ENCODE assay signal across 9 mouse cellular contexts in the genomic region with DNA sequence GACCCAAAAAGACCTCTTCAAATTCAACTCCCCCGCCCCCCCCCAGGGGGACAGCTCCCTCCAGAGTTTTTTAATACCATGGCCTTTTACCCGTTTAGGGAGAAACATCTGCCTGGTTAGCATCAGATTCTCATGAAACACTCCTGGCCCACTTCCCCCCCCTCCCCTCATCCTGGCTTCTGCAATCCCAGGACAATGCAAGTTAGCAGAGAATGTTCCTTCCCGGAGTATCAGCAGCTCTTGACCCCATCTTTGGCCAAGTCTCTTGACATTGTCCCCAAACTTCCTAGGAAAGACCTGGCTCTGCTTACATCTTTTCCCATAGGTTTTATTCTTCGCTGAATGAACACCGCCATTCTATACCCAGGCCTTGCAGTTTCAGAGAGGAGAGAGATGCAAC. TPM values are rescaled to one million over a fixed set of nuclear protein-coding genes. Genes with fewer than 3 reads are reported as not detected.
DNase-seq lines count a peak whose midpoint lies in the region; ATAC-seq and TF ChIP-seq lines count a peak whose summit lies in the region.
"Had no signal": no experiment of that assay in that cellular context is flagged by ENCODE, and none has a peak within 500 bp of the region (broad histone marks: within the 10 kb centered on the region; RNA-seq: fewer than 3 reads in every experiment).

No protein-coding gene starts in this region.

- 47% methylated on average over 5 of the region's 5 CpGs for WGBS in forebrain, embryonic 14.5 days
- WGBS in liver, embryonic 13.5 days (ENCODE audit: insufficient replicate concordance): 47% methylated on average over 5 of the region's 5 CpGs

- H3K9ac ChIP-seq in forebrain, embryonic 14.5 days (ENCODE audit: low read length): peak overlapping the region; percentile 94
- peak overlapping the region; percentile 97 for H3K9ac ChIP-seq in liver, embryonic 13.5 days

- intact Hi-C loops in gastrocnemius, adult 2 months (cut with DNase I): no loop called here
- intact Hi-C loops in gastrocnemius, postnatal 14 days (cut with DNase I; ENCODE audit: low total_unique reads): no loop called here

- DNase-seq in gastrocnemius, adult 2 months: no peak
- DNase-seq in gastrocnemius, postnatal 14 days: no peak
- DNase-seq in 3T3-L1 (ENCODE audit: low read depth, low spot score): peak; percentile 14
- DNase-seq in forebrain, embryonic 14.5 days (ENCODE audit: low spot score): no peak
- DNase-seq in liver, embryonic 13.5 days: no peak
- no peak for DNase-seq in urinary bladder, adult 18-20 months (ENCODE audit: low spot score in 2 of 2)
- DNase-seq in ovary, adult 18-20 months (ENCODE audit: low spot score): no peak
- DNase-seq in urinary bladder, postnatal 10 days (ENCODE audit: low spot score): no peak

- H3K4me3 ChIP-seq in gastrocnemius, adult 2 months: peak overlapping the region; percentile 97
- H3K4me3 ChIP-seq in forebrain, embryonic 14.5 days (ENCODE audit: low read depth, low read length): peak overlapping the region; percentile 85
- peak overlapping the region; percentile 90 for H3K4me3 ChIP-seq in liver, embryonic 13.5 days (replicated peaks)

- peaks cover 10% of the 10 kb centered on the region for H3K4me1 ChIP-seq in forebrain, embryonic 14.5 days (ENCODE audit: control insufficient read depth, insufficient read depth, low read length)
- H3K4me1 ChIP-seq in liver, embryonic 13.5 days (replicated peaks): peaks cover 42% of the 10 kb centered on the region

- H3K4me2 ChIP-seq in forebrain, embryonic 14.5 days (ENCODE audit: low read length): peak overlapping the region; percentile 84
- H3K4me2 ChIP-seq in liver, embryonic 13.5 days: peak overlapping the region; percentile 72

- peak overlapping the region; percentile 98 for H3K27ac ChIP-seq in gastrocnemius, adult 2 months
- H3K27ac ChIP-seq in forebrain, embryonic 14.5 days (ENCODE audit: low read depth, low read length): peak overlapping the region; percentile 91; the same call in 1 of the 2 replicates
- peak overlapping the region; percentile 96 for H3K27ac ChIP-seq in liver, embryonic 13.5 days

- no peaks in the 10 kb centered on the region for H3K9me3 ChIP-seq in forebrain, embryonic 14.5 days (replicated peaks; ENCODE audit: control insufficient read depth, low read length)
- H3K9me3 ChIP-seq in liver, embryonic 13.5 days (replicated peaks): peaks cover 4% of the 10 kb centered on the region; the same call in 1 of the 2 replicates

- peaks cover 28% of the 10 kb centered on the region for H3K36me3 ChIP-seq in forebrain, embryonic 14.5 days (ENCODE audit: control insufficient read depth, insufficient read depth, low read length)
- peaks cover 60% of the 10 kb centered on the region for H3K36me3 ChIP-seq in liver, embryonic 13.5 days

- no peaks in the 10 kb centered on the region for H3K27me3 ChIP-seq in forebrain, embryonic 14.5 days (replicated peaks; ENCODE audit: control insufficient read depth, insufficient read depth, low read length)
- no peaks in the 10 kb centered on the region for H3K27me3 ChIP-seq in liver, embryonic 13.5 days

- TF ChIP-seq CTCF in gastrocnemius, adult 2 months (IDR thresholded peaks at IDR 0.05): no peak

- ATAC-seq in forebrain, embryonic 14.5 days: no peak
- no peak for ATAC-seq in liver, embryonic 13.5 days (ENCODE audit: low read depth)

RNA-seq across cellular contexts. Expression of a gene that starts 0.8 kb away (rescaled TPM):
- not detected for total RNA-seq in gastrocnemius, adult 2 months (2021)
- total RNA-seq in gastrocnemius, postnatal 14 days (2021): under 1 TPM; 0.31 to 0.33 TPM
- 36.1 and 45.5 TPM in 2 replicates for polyA plus RNA-seq in forebrain, embryonic 14.5 days (2014; fragmentation: Nextera tagmentation; extraction: Ambion mirVana)
- 0.84 and 1.4 TPM in 2 replicates for polyA plus RNA-seq in liver, embryonic 13.5 days (2015; fragmentation: Nextera tagmentation; extraction: Ambion mirVana)
- total RNA-seq: monocyte, adult 5-6 weeks had no signal

RNA-seq across cellular contexts. Expression of a gene that starts 1.0 kb away (rescaled TPM):
- 10 to 100 TPM; 12.9 to 15.6 TPM for total RNA-seq in gastrocnemius, adult 2 months (2021)
- 10 to 100 TPM; 12.6 to 13.4 TPM for total RNA-seq in gastrocnemius, postnatal 14 days (2021)
- polyA plus RNA-seq in forebrain, embryonic 14.5 days (2014; fragmentation: Nextera tagmentation; extraction: Ambion mirVana): 5.4 and 5.9 TPM in 2 replicates
- polyA plus RNA-seq in liver, embryonic 13.5 days (2015; fragmentation: Nextera tagmentation; extraction: Ambion mirVana): 1.4 TPM in 2 replicates

RNA-seq across cellular contexts. Expression of a gene that starts 5.9 kb away (rescaled TPM):
- total RNA-seq in gastrocnemius, adult 2 months (2021): not detected
- not detected for total RNA-seq in gastrocnemius, postnatal 14 days (2021)
- polyA plus RNA-seq in forebrain, embryonic 14.5 days (2014; fragmentation: Nextera tagmentation; extraction: Ambion mirVana): 0.59 and 1.9 TPM in 2 replicates
- polyA plus RNA-seq in liver, embryonic 13.5 days (2015; fragmentation: Nextera tagmentation; extraction: Ambion mirVana): 1.1 and 1.5 TPM in 2 replicates
- total RNA-seq: monocyte, adult 5-6 weeks had no signal

RNA-seq across cellular contexts. Expression of a gene that starts 6.7 kb away (rescaled TPM):
- total RNA-seq in gastrocnemius, adult 2 months (2021): 10 to 100 TPM; 23.2 to 23.3 TPM
- total RNA-seq in gastrocnemius, postnatal 14 days (2021): 10 to 100 TPM; 16.3 to 16.5 TPM
- polyA plus RNA-seq in forebrain, embryonic 14.5 days (2014; fragmentation: Nextera tagmentation; extraction: Ambion mirVana): 34.3 and 42.8 TPM in 2 replicates
- polyA plus RNA-seq in liver, embryonic 13.5 days (2015; fragmentation: Nextera tagmentation; extraction: Ambion mirVana): 15.8 and 18.7 TPM in 2 replicates

RNA-seq across cellular contexts. Expression of a gene that starts 7.0 kb away (rescaled TPM):
- total RNA-seq in gastrocnemius, adult 2 months (2021): 10 to 100 TPM in 1 of 2 experiments, 1 to 10 TPM in 1; 6.5 to 10.4 TPM
- total RNA-seq in gastrocnemius, postnatal 14 days (2021): 1 to 10 TPM; 5.8 to 6.0 TPM
- polyA plus RNA-seq in forebrain, embryonic 14.5 days (2014; fragmentation: Nextera tagmentation; extraction: Ambion mirVana): 11.3 and 13.5 TPM in 2 replicates
- polyA plus RNA-seq in liver, embryonic 13.5 days (2015; fragmentation: Nextera tagmentation; extraction: Ambion mirVana): 9.8 and 10.0 TPM in 2 replicates
